Mouse (Mus musculus) G1E (cell line): ENCODE results near the gene Ago1.

Experiments used
- CTCF ChIP-seq: IDR thresholded peaks from 2 replicates; pipeline ENCODE4 v1.5.1; 2012; ENCODE audit warnings: low read depth, low read length, inconsistent platforms, mixed read lengths
- GATA1 ChIP-seq: IDR thresholded peaks from 2 replicates; pipeline ENCODE4 v1.6.1; 2012; ENCODE audit warnings: borderline replicate concordance, low read length, inconsistent platforms, mixed read lengths
- GATA2 ChIP-seq: IDR thresholded peaks from 2 replicates; pipeline ENCODE4 v1.6.1; 2012; ENCODE audit warnings: low read depth, low read length, inconsistent platforms, borderline replicate concordance
- POLR2AphosphoS5 ChIP-seq: IDR thresholded peaks from 2 replicates; pipeline ENCODE4 v1.6.1; 2012; ENCODE audit warnings: low read depth, low read length, inconsistent platforms; ENCODE audit not compliant: insufficient replicate concordance
- TAL1 ChIP-seq: conservative IDR thresholded peaks from 2 replicates; pipeline ENCODE4 v1.6.1; 2012; ENCODE audit warnings: low read depth, low read length, inconsistent platforms, mixed read lengths

- TF ChIP-seq CTCF (no peak), TAL1 (no peak), GATA1 (no peak), GATA2 (no peak), POLR2AphosphoS5 (no peak)
Observed at GRCm38 (mm10) chr4:126438261-126438660, 30.1 kb downstream of the Ago1 start.
